Mouse (Mus musculus) thymus, adult 2 months (tissue): Measurements from ENCODE around the gene Mepe.

Source experiments
- CTCF ChIP-seq: fragments of 200-500 bp; IDR thresholded peaks from 2 replicates; pipeline ENCODE4 v1.5.1; 2012; ENCODE audit warnings: mild to moderate bottlenecking, control low read depth, low read length, moderate library complexity, borderline replicate concordance; ENCODE audit not compliant: control insufficient read depth, poor library complexity, insufficient read depth; ENCODE audit errors: extremely low read depth
- POLR2A ChIP-seq: fragments of 200-500 bp; IDR thresholded peaks from 2 replicates; pipeline ENCODE4 v1.6.1; 2012; ENCODE audit warnings: mild to moderate bottlenecking, low read length, control low read depth, moderate library complexity; ENCODE audit not compliant: control insufficient read depth, poor library complexity, insufficient read depth; ENCODE audit errors: extremely low read depth

DNA sequence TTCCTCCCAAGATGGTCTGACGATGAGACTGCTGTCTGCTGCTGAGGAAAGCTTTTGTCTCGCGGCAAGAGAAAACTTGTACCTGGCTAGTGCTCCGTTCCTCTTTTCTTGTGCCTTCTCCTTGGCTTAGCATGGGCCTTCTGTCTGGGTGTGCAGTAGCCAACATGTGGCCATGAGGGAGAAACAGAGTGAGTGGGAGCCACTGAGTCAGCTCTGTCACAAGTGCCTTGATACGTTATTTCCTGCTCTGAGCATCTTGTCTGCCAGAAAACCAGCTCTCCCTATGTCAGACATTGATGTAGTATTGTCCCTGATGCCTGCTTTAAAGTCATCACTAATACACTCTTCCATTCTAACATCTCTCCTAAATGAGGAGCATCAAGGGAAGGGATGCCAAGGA lies 13.9 kb downstream of the Mepe start:
- TF ChIP-seq POLR2A: no peak
- TF ChIP-seq CTCF: no peak
